Mouse (Mus musculus): Measurements from ENCODE around the gene Kcna4. TPM values are rescaled to one million over a fixed set of nuclear protein-coding genes. Genes with fewer than 3 reads are reported as not detected.
A peak's percentile ranks its signal among the peaks of the same experiment; 100 is the strongest.

Gene Kcna4
- total RNA-seq (2021) = 10 to 100 TPM; 36.8 to 57.9 TPM

- peak; percentile 50 to 58 for DNase-seq (ENCODE audit: extremely low spot score in 1 of 2, low spot score in 1 of 2)
Observed at GRCm38 (mm10) chr2:107289990-107290696, at the start of gene Kcna4. Gene Kcna4 (plus strand): TSS chr2:107290639.

- no peak for DNase-seq (ENCODE audit: extremely low spot score in 1 of 2, low spot score in 1 of 2)
Observed at GRCm38 (mm10) chr2:107258091-107258490, 32.3 kb upstream of the Kcna4 start.

- no peak for DNase-seq (ENCODE audit: extremely low spot score in 1 of 2, low spot score in 1 of 2)
Observed at GRCm38 (mm10) chr2:107266251-107266650, 24.2 kb upstream of the Kcna4 start.

GRCm38 (mm10) chr2:107270050-107270449, 20.4 kb upstream of the Kcna4 start:
- DNase-seq (ENCODE audit: extremely low spot score in 1 of 2, low spot score in 1 of 2) = no peak

- DNase-seq (ENCODE audit: extremely low spot score in 1 of 2, low spot score in 1 of 2) = no peak
Observed at GRCm38 (mm10) chr2:107290697-107291019, 219 bp downstream of the Kcna4 start.

GRCm38 (mm10) chr2:107291142-107291541, 703 bp downstream of the Kcna4 start:
- peak; percentile 31 to 42 for DNase-seq (ENCODE audit: extremely low spot score in 1 of 2, low spot score in 1 of 2)

GRCm38 (mm10) chr2:107294521-107294920, 4.1 kb downstream of the Kcna4 start:
- no peak for DNase-seq (ENCODE audit: extremely low spot score in 1 of 2, low spot score in 1 of 2)

- DNase-seq (ENCODE audit: extremely low spot score in 1 of 2, low spot score in 1 of 2) = no peak
Observed at GRCm38 (mm10) chr2:107301886-107302285, 11.4 kb downstream of the Kcna4 start.

GRCm38 (mm10) chr2:107304707-107305106, 14.3 kb downstream of the Kcna4 start:
- DNase-seq (ENCODE audit: extremely low spot score in 1 of 2, low spot score in 1 of 2) = no peak

- no peak for DNase-seq (ENCODE audit: extremely low spot score in 1 of 2, low spot score in 1 of 2)
Observed at GRCm38 (mm10) chr2:107306077-107306476, 15.6 kb downstream of the Kcna4 start.

GRCm38 (mm10) chr2:107318636-107319035, 28.2 kb downstream of the Kcna4 start:
- DNase-seq (ENCODE audit: extremely low spot score in 1 of 2, low spot score in 1 of 2) = no peak

GRCm38 (mm10) chr2:107321596-107322226, 31.3 kb downstream of the Kcna4 start:
- no peak for DNase-seq (ENCODE audit: extremely low spot score in 1 of 2, low spot score in 1 of 2)

GRCm38 (mm10) chr2:107324090-107324489, 33.7 kb downstream of the Kcna4 start:
- no peak for DNase-seq (ENCODE audit: extremely low spot score in 1 of 2, low spot score in 1 of 2)

- DNase-seq (ENCODE audit: extremely low spot score in 1 of 2, low spot score in 1 of 2) = no peak
Observed at GRCm38 (mm10) chr2:107327276-107327675, 36.8 kb downstream of the Kcna4 start.

- no peak for DNase-seq (ENCODE audit: extremely low spot score in 1 of 2, low spot score in 1 of 2)
Observed at GRCm38 (mm10) chr2:107341291-107341690, 50.9 kb downstream of the Kcna4 start.

- DNase-seq (ENCODE audit: extremely low spot score in 1 of 2, low spot score in 1 of 2) = no peak
Observed at GRCm38 (mm10) chr2:107344807-107345206, 54.4 kb downstream of the Kcna4 start.

- no peak for DNase-seq (ENCODE audit: extremely low spot score in 1 of 2, low spot score in 1 of 2)
Observed at GRCm38 (mm10) chr2:107345299-107345698, 54.9 kb downstream of the Kcna4 start.

Other genes with a start within 250 kb of the Kcna4 start
- gene Fshb, start 231.0 kb upstream of the Kcna4 start, total RNA-seq (2021) = not detected

All from layer of hippocampus, postnatal 25 days (tissue).